Mouse (Mus musculus) intestine, postnatal 0 days (tissue): ENCODE data around the gene Mbnl1. TPM values are rescaled to one million over a fixed set of nuclear protein-coding genes. Genes with fewer than 3 reads are reported as not detected.
A peak's percentile ranks its signal among the peaks of the same experiment; 100 is the strongest.

Experiments
- ATAC-seq: fragments of 200-750 bp; cut with Nextera tagmentation; 2 replicates; pipeline ENCODE4 v1.8.0; 2017; ENCODE audit warnings: mild to moderate bottlenecking, moderate TSS enrichment, moderate library complexity
- H3K27ac ChIP-seq: fragments of 300-500 bp; sonication (generic); 2 replicates; pipeline ENCODE4 v1.5.1; 2014; ENCODE audit warnings: mild to moderate bottlenecking, low read depth, low read length, moderate library complexity
- H3K27me3 ChIP-seq: fragments of 300-500 bp; sonication (generic); replicated peaks from 2 replicates; pipeline ENCODE4 v1.6.1; 2014; ENCODE audit warnings: low read length, mixed read lengths; ENCODE audit not compliant: control insufficient read depth, insufficient read depth
- H3K36me3 ChIP-seq: fragments of 300-500 bp; sonication (generic); 2 replicates; pipeline ENCODE4 v1.6.1; 2014; ENCODE audit warnings: mild to moderate bottlenecking, moderate library complexity; ENCODE audit not compliant: control insufficient read depth, insufficient read depth
- H3K4me1 ChIP-seq: fragments of 300-500 bp; sonication (generic); replicated peaks from 2 replicates; pipeline ENCODE4 v1.6.1; 2014; ENCODE audit warnings: antibody characterized with exemption, low read length, mixed read lengths; ENCODE audit not compliant: control insufficient read depth, insufficient read depth
- H3K4me2 ChIP-seq: fragments of 300-500 bp; sonication (generic); replicated peaks from 2 replicates; pipeline ENCODE4 v1.6.1; 2014; ENCODE audit warnings: low read depth, mild to moderate bottlenecking, moderate library complexity
- H3K4me3 ChIP-seq: fragments of 300-500 bp; sonication (generic); 2 replicates; pipeline ENCODE4 v1.5.1; 2014; ENCODE audit warnings: low read depth, low read length
- H3K9ac ChIP-seq: fragments of 300-500 bp; sonication (generic); 2 replicates; pipeline ENCODE4 v1.6.1; 2014; ENCODE audit warnings: mild to moderate bottlenecking, low read depth, low read length
- H3K9me3 ChIP-seq: fragments of 300-500 bp; sonication (generic); 2 replicates; pipeline ENCODE4 v1.6.1; 2016; ENCODE audit warnings: mixed run types; ENCODE audit not compliant: control insufficient read depth
- CTCF ChIP-seq: sonication (generic); IDR thresholded peaks from 2 replicates; pipeline ENCODE4 v1.5.1; 2016; ENCODE audit warnings: low read depth, mild to moderate bottlenecking, control low read depth, antibody characterized with exemption, moderate library complexity
- WGBS: fragments of 180-500 bp; shearing (Covaris S2); extraction: QIAGEN DNeasy Blood & Tissue Kit; methylation state at CpG from one replicate; pipeline ENCODE4 v1.1.7; 2014; 5-methylcytosine and 5-hydroxymethylcytosine counted together
- polyA plus RNA-seq: library from polyadenylated mRNA; unstranded; fragments of >200 nt; fragmentation: Nextera tagmentation; extraction: Ambion mirVana; gene quantifications from 2 replicates; pipeline ENCODE4 v1.2.1, GENCODE M21; 2015

Gene Mbnl1
- polyA plus RNA-seq, 1 experiment from 2014 or later, result 55.5 TPM

DNA sequence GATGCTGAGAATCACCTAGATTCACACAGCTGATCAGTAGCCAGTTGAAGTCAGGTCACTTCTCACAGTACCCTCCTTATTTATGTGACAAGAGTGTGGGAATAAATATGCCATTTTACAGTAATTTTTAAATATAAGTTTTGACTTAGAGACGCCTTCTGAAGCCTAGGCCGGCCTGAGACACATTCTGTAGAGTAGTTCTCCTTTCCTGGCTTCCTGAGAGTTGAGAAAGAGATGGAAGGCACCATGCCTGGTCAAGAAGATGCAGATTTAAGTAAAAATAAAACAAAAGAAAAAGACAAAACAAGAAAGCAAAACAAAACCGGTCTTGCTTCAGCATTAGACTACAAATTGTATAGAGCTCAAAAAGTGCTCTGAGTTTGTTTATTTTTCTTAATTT, 38.6 kb downstream of the Mbnl1 start:
- Histone ChIP-seq H3K27ac (no peak overlapping the region), H3K9ac (no peak overlapping the region), H3K4me2 (no peak overlapping the region), H3K4me3 (no peak overlapping the region), H3K36me3 (no peaks in the 10 kb centered on the region), H3K9me3 (no peaks in the 10 kb centered on the region), H3K27me3 (no peaks in the 10 kb centered on the region), H3K4me1 (0 out of 2 replicates have a peak, but pooled peaks cover 7% of the 10 kb centered on the region)
- no peak for ATAC-seq
- TF ChIP-seq CTCF, result no peak
- 88% methylated on average over 3 of the region's 3 CpGs for WGBS

DNA sequence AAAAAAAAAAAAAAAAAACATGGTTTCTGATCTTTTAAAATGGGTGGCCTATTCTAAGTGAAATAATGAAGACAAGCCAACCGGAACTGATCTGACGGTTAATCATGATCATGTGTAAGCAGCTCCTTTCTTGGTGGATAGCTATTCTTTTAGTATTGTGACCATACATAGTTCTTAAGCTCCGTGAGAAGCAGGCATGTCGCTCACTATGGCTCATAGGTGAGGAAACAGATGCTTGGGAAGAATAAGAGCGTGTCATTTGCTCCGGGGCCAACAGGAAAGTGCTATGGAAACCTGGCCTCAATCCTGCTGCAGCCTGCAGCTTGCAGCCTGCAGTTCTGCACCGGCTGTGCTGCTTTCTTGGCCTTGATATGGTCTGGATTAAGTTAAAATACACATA, 40.7 kb downstream of the Mbnl1 start:
- 0 out of 2 replicates have a peak, but pooled peaks cover 7% of the 10 kb centered on the region for H3K4me1 ChIP-seq
- H3K4me3 ChIP-seq, result no peak overlapping the region
- H3K36me3 ChIP-seq, result no peaks in the 10 kb centered on the region
- no peak overlapping the region for H3K4me2 ChIP-seq
- 58% methylated on average over 7 of the region's 7 CpGs for WGBS
- no peak overlapping the region for H3K27ac ChIP-seq
- no peaks in the 10 kb centered on the region for H3K27me3 ChIP-seq
- no peak for ATAC-seq
- H3K9ac ChIP-seq, result no peak overlapping the region
- TF ChIP-seq CTCF, result no peak
- no peaks in the 10 kb centered on the region for H3K9me3 ChIP-seq

DNA sequence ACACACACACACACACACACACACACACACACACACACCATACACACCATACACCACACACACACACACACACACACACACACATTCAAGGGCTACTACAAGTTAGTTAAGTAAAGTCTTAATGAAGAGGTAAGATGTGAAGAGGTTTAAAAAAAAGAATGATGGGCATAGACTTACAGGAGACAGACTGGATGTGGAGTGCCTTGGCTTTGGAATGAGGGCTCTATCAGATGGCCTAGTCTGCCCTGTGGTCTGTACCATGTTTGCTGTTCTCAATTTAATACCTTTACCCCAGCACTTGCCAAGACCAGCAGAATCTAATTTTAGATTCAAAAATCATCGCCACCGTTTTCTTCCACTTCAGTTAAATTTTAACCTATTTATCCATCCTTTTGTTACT, 41.1 kb downstream of the Mbnl1 start:
- Histone ChIP-seq H3K9me3 (no peaks in the 10 kb centered on the region), H3K4me3 (no peak overlapping the region), H3K4me1 (0 out of 2 replicates have a peak, but pooled peaks cover 7% of the 10 kb centered on the region), H3K27ac (no peak overlapping the region), H3K27me3 (no peaks in the 10 kb centered on the region), H3K36me3 (no peaks in the 10 kb centered on the region), H3K9ac (no peak overlapping the region), H3K4me2 (no peak overlapping the region)
- 32% methylated on average over 2 of the region's 2 CpGs for WGBS
- TF ChIP-seq CTCF, result no peak
- ATAC-seq, result no peak

- Histone ChIP-seq H3K27ac (no peak overlapping the region), H3K4me2 (no peak overlapping the region), H3K9ac (no peak overlapping the region), H3K36me3 (no peaks in the 10 kb centered on the region), H3K4me1 (0 out of 2 replicates have a peak, but pooled peaks cover 7% of the 10 kb centered on the region), H3K9me3 (no peaks in the 10 kb centered on the region), H3K4me3 (no peak overlapping the region), H3K27me3 (no peaks in the 10 kb centered on the region)
- no peak for TF ChIP-seq CTCF
- no peak for ATAC-seq
Measured at GRCm38 (mm10) chr3:60515430-60515829, 42.8 kb downstream of the Mbnl1 start.

DNA sequence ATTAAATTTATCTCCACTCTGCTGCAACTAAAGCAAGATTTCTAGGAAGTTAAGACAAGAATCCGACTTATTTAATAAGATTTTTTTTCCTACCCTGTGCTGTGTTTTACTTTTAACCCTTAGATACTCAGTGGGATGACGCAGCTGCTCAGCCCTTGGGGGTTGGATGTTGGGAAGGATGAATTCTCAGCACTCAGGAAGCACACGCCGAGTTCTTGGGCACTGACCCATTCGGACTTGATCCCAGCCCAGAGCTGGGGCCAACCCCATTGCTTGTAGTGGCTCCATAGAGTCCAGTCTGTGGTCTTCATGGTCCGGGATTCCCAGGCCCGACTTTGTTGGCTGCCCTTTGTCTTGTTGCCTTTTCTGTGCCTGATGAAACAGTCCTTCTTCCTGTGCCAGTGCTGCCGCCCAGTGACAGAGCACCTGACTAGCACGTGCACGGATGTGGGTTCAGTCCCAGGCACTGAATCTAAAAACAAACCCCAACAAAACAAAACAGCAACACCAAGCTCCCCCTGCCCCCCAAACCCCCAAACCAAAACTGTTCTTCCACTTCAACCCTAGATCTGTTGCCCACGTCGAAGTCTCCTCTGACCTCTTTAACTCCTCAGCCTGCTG, 43.5 kb downstream of the Mbnl1 start:
- Histone ChIP-seq H3K9ac (no peak overlapping the region), H3K4me1 (0 out of 2 replicates have a peak, but pooled peaks cover 7% of the 10 kb centered on the region), H3K27ac (peak overlapping the region; percentile 28; the same call in 1 of the 2 replicates), H3K4me2 (0 out of 2 replicates have a peak overlapping the region, but pooled peaks have one; percentile 37), H3K36me3 (no peaks in the 10 kb centered on the region), H3K4me3 (no peak overlapping the region), H3K27me3 (no peaks in the 10 kb centered on the region), H3K9me3 (no peaks in the 10 kb centered on the region)
- 0 out of 2 replicates have a peak, but pooled peaks have one; percentile 57 for ATAC-seq
- WGBS, result 29% methylated on average over 12 of the region's 12 CpGs
- TF ChIP-seq CTCF, result peak; percentile 75

GRCm38 (mm10) chr3:60517234-60517787, 44.7 kb downstream of the Mbnl1 start:
- no peak overlapping the region for H3K4me3 ChIP-seq
- no peaks in the 10 kb centered on the region for H3K27me3 ChIP-seq
- no peaks in the 10 kb centered on the region for H3K9me3 ChIP-seq
- H3K36me3 ChIP-seq, result no peaks in the 10 kb centered on the region
- ATAC-seq, result no peak
- 0 out of 2 replicates have a peak, but pooled peaks cover 7% of the 10 kb centered on the region for H3K4me1 ChIP-seq
- no peak for TF ChIP-seq CTCF
- no peak overlapping the region for H3K9ac ChIP-seq
- no peak overlapping the region for H3K27ac ChIP-seq
- 52% methylated on average over 3 of the region's 3 CpGs for WGBS
- no peak overlapping the region for H3K4me2 ChIP-seq
